Mouse (Mus musculus): ENCODE results near the gene Irf2bpl.

- no peak for TF ChIP-seq GATA1 (IDR thresholded peaks at IDR 0.05; ENCODE audit: low read length)
- no peak for TF ChIP-seq TAL1 (IDR thresholded peaks at IDR 0.05; ENCODE audit: low read length)
Measured at GRCm38 (mm10) chr12:86883280-86884196, 1.1 kb downstream of the Irf2bpl start.
